Mouse (Mus musculus) brain, embryonic 14.5 days (tissue): Measurements from ENCODE around the gene Abcg8. TPM values are rescaled to one million over a fixed set of nuclear protein-coding genes. Genes with fewer than 3 reads are reported as not detected.

Experiments
- DNase-seq: peaks from one replicate; pipeline ENCODE4 v3.0.0-alpha.2; 2011; ENCODE audit warnings: low read depth
- CTCF ChIP-seq: fragments of 200-500 bp; IDR thresholded peaks from 2 replicates; pipeline ENCODE4 v1.5.1; 2012; ENCODE audit warnings: inconsistent platforms, mild to moderate bottlenecking, moderate library complexity, borderline replicate concordance; ENCODE audit not compliant: insufficient read depth, insufficient read length; ENCODE audit errors: extremely low read depth
- POLR2A ChIP-seq: fragments of 200-500 bp; IDR thresholded peaks from 2 replicates; pipeline ENCODE4 v1.6.1; 2012; ENCODE audit warnings: mild to moderate bottlenecking, inconsistent platforms, borderline replicate concordance; ENCODE audit not compliant: poor library complexity, insufficient read depth, insufficient read length, severe bottlenecking; ENCODE audit errors: extremely low read depth
- polyA plus RNA-seq: library from polyadenylated mRNA; depleted of rRNA; stranded (reverse); fragments of >200 nt; gene quantifications from 2 replicates; pipeline ENCODE4 v1.2.3, GENCODE M21; 2012

Gene Abcg8
- polyA plus RNA-seq, 1 experiment: 0.55 TPM

GRCm38 (mm10) chr17:84645894-84646293 is 30.2 kb upstream of the Abcg8 start:
- no peak for TF ChIP-seq POLR2A
- no peak for TF ChIP-seq CTCF
- peak; percentile 38 for DNase-seq

DNA sequence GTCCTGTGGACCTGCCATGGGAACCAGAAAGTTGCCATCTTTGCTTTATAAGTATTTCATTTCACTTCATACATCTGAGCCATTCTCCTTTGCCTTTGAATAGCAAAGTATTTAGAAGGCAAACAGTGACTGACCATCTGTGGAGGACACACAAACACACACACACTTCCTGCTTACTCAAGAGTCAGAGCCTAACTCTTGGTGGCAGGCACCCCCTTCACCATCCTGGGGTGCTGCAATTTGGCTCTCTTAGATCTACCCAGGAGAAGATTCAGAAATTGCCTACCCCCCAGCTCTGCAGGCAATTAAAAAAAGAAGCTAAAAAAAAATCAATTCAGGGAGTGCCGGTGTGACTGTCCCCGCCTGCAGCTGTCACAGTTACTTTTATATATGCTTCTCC is 29.6 kb upstream of the Abcg8 start:
- no peak for DNase-seq
- no peak for TF ChIP-seq CTCF
- TF ChIP-seq POLR2A: no peak

DNA sequence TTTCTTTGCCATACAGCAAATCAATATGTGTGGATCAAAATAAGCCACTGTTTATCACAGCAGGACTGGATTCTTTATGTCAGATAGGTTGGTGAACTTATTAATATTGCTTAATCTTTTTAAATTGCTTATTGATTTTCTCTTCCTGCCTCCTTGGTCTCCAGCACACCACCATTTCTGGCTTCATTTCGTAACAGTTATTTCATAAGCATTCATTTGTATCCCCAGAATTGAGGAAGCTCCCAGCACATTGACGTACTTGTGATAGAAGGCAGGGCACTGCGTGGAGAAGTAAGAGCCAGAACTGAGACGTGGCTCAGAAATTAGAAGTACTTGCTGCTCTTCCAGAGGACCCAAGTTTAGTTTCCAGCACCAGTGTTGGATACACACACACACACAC is 28.5 kb upstream of the Abcg8 start:
- TF ChIP-seq POLR2A: no peak
- no peak for TF ChIP-seq CTCF
- DNase-seq: no peak

DNA sequence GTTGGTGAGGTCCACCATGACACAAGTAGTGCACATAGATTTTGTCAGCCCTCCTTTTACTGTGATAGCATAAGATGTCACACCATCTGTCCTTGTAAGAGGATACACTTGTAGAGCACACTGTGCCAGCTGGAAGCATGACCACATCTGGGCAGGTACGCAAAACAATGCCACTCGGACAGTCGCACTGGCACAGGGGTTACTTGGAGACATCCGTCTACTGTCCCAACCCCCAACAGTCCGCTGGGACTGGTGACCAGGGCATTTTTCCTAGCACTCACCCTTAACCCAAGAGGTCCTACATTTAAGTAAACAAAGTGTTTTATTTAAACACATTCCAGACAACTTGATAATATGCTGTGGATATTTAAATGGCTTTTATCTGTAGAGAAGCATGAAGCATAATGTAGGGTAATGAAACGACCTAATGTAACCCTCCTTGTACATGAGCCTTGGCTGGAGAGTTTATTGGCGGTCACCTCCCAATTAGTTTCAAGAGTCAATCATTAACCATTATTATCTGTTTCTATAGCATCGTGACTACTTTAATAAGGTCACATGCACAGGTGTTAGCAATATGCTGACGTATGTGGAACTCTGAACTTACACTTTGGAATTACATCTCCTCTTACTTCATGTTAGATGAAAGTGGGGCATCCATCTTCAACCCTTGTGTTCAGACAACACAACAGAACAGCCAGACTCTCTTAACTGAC is 25.6 kb upstream of the Abcg8 start:
- no peak for TF ChIP-seq POLR2A
- no peak for TF ChIP-seq CTCF
- DNase-seq: no peak

DNA sequence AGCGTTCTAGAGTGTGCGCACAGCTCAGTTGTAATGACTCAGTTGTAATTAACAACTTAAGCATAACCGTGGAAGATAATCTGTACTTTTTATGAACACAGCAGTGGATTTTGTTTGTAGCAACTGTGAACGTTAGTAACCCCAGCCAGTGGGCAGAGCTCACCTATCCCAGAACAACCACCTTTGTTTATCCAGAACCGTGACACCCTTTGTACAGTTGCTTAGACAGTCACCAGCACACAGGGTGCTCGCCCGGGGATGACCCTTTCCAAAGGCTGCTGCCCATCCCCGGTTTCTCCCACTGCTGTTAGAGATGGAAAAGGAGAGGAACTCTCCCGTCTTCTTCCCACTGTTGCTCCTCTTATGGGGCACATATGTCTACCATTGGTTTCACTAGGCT is 22.6 kb upstream of the Abcg8 start:
- DNase-seq: no peak
- no peak for TF ChIP-seq POLR2A
- TF ChIP-seq CTCF: no peak

DNA sequence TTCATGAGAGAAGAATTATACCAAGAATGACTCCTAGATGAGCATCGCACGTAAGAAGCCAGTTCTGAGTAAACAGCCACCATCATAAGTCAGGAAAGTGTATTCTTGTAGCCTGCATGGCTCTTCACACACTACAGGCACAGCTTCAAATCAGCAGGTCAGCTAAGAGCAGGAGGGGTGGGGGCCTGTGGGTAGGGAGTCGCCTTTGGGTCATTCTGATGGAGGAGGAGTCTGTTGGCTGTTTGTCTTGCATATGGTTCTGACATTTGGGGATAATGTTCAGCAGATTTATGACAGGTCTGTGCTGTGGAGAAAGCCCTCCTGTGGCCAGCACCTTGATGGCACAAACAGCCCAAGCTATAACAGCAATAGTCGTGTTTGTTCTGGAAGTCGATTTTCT is 19.9 kb upstream of the Abcg8 start:
- TF ChIP-seq POLR2A (no peak), CTCF (no peak)
- no peak for DNase-seq

DNA sequence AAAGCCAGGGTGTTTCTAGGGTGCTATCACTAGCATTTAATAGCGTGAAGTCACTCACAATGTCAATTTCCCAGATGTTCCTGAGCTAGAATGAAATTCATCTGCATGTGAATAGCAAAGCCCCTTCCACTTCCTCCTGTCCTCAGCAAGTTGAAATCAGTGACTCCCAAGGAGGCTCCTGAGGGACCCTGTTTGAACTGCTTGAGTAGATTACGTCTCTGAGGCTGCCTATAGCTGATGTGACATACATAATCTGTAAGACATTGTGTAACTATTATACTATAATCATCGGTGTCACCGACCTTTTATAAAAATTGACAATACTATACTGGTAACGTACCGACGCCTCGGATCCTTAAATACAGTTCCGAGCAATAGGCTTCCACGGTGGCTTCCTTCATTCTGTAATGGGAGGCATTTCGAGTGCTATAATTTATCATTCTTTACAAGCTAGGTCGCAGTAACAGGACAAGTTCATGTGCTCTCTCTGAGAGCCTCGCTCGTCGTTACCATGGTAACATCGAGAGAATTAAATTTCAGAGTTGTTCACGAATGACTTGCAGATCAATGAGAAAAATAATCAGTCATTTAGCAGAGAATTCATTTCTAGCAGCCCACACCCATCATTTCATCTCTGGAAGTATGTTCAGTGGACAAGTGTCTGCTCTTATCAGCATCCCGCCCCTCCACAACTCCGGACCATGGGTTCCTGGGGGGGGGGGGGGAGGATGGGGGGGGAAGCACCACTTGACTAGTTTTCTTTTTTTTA is 19.3 kb upstream of the Abcg8 start:
- peak; percentile 73 for DNase-seq
- TF ChIP-seq POLR2A (no peak), CTCF (no peak)

DNA sequence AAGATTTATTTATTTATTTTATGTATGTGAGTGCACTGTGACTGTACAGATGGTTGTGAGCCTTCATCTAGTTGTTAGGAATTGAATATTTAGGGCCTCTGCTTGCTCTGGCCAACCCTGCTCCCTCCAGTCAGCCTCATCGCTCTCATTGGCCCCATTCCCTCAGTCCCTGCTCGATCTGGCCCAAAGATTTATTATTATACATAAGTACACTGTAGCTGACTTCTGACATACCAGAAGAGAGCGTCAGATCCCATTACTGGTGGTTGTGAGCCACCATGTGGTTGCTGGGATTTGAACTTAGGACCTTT is 18.7 kb upstream of the Abcg8 start:
- no peak for DNase-seq

GRCm38 (mm10) chr17:84657782-84658181 is 18.3 kb upstream of the Abcg8 start:
- no peak for DNase-seq
- no peak for TF ChIP-seq CTCF
- no peak for TF ChIP-seq POLR2A

More for the DNA sequence above, 18.7 kb upstream of the Abcg8 start:
- TF ChIP-seq POLR2A (no peak), CTCF (no peak)

GRCm38 (mm10) chr17:84658195-84658594 is 17.9 kb upstream of the Abcg8 start:
- no peak for TF ChIP-seq POLR2A
- TF ChIP-seq CTCF: no peak
- DNase-seq: no peak

GRCm38 (mm10) chr17:84658951-84659350 is 17.2 kb upstream of the Abcg8 start:
- TF ChIP-seq CTCF: no peak
- no peak for TF ChIP-seq POLR2A
- no peak for DNase-seq

DNA sequence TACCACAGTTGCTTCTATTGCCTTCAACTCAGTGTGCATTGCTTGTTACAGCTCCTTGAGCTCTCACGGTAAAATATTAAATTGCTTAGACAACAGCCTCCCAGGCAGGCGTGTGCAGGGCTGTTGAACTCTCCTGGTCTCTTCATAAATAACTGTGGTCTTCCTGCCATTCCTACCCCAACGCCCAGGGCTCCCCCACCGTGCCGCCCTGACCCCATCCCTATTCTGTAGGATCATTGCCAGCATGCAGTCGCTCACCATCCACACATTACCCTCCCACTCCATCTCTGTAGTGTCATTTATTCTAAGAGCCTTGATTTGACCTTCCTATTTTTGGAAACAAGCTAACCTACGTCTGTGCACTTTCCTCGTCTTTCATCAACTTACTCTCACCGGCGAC is 11.0 kb upstream of the Abcg8 start:
- TF ChIP-seq POLR2A (no peak), CTCF (no peak)
- no peak for DNase-seq
